Mouse (Mus musculus) kidney, embryonic 16.5 days (tissue): ENCODE results near the gene Dld. TPM values are rescaled to one million over a fixed set of nuclear protein-coding genes. Genes with fewer than 3 reads are reported as not detected.

Source experiments
- ATAC-seq: fragments of 200-750 bp; cut with Nextera tagmentation; 2 replicates; pipeline ENCODE4 v1.8.0; 2017; ENCODE audit warnings: moderate TSS enrichment; ENCODE audit not compliant: low FRiP score, low TSS enrichment
- H3K27ac ChIP-seq: fragments of 300-500 bp; sonication (generic); 2 replicates; pipeline ENCODE4 v1.5.1; 2014; ENCODE audit warnings: low read length
- H3K27me3 ChIP-seq: fragments of 300-500 bp; sonication (generic); 2 replicates; pipeline ENCODE4 v1.6.1; 2014; ENCODE audit warnings: low read length, control low read depth, mixed read lengths; ENCODE audit not compliant: insufficient read depth
- H3K36me3 ChIP-seq: fragments of 300-500 bp; sonication (generic); 2 replicates; pipeline ENCODE4 v1.6.1; 2014; ENCODE audit warnings: low read length, control low read depth, mixed read lengths; ENCODE audit not compliant: insufficient read depth
- H3K4me1 ChIP-seq: fragments of 300-500 bp; sonication (generic); 2 replicates; pipeline ENCODE4 v1.6.1; 2014; ENCODE audit warnings: low read length, control low read depth, mixed read lengths; ENCODE audit not compliant: insufficient read depth
- H3K4me2 ChIP-seq: fragments of 300-500 bp; sonication (generic); replicated peaks from 2 replicates; pipeline ENCODE4 v1.6.1; 2014; ENCODE audit warnings: low read depth, low read length
- H3K4me3 ChIP-seq: fragments of 300-500 bp; sonication (generic); 2 replicates; pipeline ENCODE4 v1.5.1; 2014; ENCODE audit warnings: mild to moderate bottlenecking, low read length
- H3K9ac ChIP-seq: fragments of 300-500 bp; sonication (generic); replicated peaks from 2 replicates; pipeline ENCODE4 v1.6.1; 2014; ENCODE audit warnings: low read length
- H3K9me3 ChIP-seq: fragments of 300-500 bp; sonication (generic); 2 replicates; pipeline ENCODE4 v1.6.1; 2016; ENCODE audit warnings: low read length, control low read depth
- WGBS: fragments of 180-500 bp; shearing (Covaris S2); extraction: QIAGEN DNeasy Blood & Tissue Kit; methylation state at CpG from one replicate; pipeline ENCODE4 v1.1.7; 2014; 5-methylcytosine and 5-hydroxymethylcytosine counted together
- polyA plus RNA-seq: library from polyadenylated mRNA; unstranded; fragments of >200 nt; fragmentation: Nextera tagmentation; extraction: Ambion mirVana; gene quantifications from 2 replicates; pipeline ENCODE4 v1.2.1, GENCODE M21; 2015

Dld gene
- polyA plus RNA-seq, 1 experiment from 2014 or later, result 147 TPM

DNA sequence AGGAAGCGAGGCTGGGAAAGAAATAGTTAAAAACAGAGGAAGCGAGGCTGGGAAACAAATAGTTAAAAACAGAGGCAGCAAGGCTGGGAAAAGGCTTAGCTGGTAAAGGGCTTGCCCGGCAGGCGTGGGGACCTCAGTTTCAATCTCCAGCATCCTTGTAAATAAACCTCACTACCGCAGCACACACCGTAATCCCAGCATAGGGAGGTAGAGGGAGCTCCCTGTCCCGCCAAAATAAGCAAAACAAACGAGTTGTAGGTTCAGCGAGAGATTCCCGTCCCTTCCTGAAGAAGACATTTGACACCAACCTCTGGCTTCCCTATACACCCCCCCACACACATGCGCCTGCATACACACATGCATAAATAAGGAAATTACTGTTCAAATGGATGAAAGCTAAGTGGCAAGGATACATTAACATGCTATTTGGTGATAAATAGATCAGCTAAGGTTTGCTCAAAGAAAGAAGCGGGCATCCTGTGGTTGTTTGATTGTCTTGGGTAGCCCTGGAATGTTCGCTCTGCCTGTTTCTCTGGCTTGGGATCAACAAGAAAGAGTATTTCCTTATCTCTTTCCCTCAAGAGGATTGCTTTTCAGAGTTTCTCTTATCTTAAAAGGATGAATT, 25.2 kb upstream of the Dld start:
- peaks cover 11% of the 10 kb centered on the region for H3K4me1 ChIP-seq
- no peaks in the 10 kb centered on the region for H3K9me3 ChIP-seq
- peak overlapping the region; percentile 57 for H3K4me2 ChIP-seq
- peak overlapping the region; percentile 24; the same call in 1 of the 2 replicates for H3K27ac ChIP-seq
- H3K9ac ChIP-seq, result peak overlapping the region; percentile 50
- peak; percentile 77 for ATAC-seq
- 8% methylated on average over 13 of the region's 13 CpGs for WGBS
- H3K4me3 ChIP-seq, result peak overlapping the region; percentile 33
- no peaks in the 10 kb centered on the region for H3K36me3 ChIP-seq
- H3K27me3 ChIP-seq, result no peaks in the 10 kb centered on the region

DNA sequence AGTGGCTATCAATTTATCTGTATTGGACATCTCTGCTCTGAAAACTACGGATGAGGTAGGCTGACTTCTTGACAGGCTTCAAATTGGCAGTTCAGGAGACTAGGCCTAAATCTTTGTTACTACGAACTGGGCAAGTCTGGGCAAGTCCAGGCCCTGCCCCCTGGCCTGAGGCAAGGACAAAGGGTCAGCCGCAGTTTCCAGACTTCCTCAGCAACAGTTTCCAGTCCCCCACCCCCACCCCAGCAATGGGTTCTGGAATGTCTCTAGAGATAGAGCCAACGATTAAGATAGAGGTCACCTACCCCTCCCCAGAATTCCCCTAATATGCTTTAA, 24.0 kb upstream of the Dld start:
- 0 out of 2 replicates have a peak, but pooled peaks have one; percentile 13 for ATAC-seq
- H3K4me2 ChIP-seq, result no peak overlapping the region
- no peak overlapping the region for H3K4me3 ChIP-seq
- H3K27me3 ChIP-seq, result no peaks in the 10 kb centered on the region
- no peak overlapping the region for H3K9ac ChIP-seq
- peaks cover 11% of the 10 kb centered on the region for H3K4me1 ChIP-seq
- no peak overlapping the region for H3K27ac ChIP-seq
- H3K9me3 ChIP-seq, result no peaks in the 10 kb centered on the region
- H3K36me3 ChIP-seq, result no peaks in the 10 kb centered on the region
- WGBS, result 77% methylated on average over 4 of the region's 4 CpGs

DNA sequence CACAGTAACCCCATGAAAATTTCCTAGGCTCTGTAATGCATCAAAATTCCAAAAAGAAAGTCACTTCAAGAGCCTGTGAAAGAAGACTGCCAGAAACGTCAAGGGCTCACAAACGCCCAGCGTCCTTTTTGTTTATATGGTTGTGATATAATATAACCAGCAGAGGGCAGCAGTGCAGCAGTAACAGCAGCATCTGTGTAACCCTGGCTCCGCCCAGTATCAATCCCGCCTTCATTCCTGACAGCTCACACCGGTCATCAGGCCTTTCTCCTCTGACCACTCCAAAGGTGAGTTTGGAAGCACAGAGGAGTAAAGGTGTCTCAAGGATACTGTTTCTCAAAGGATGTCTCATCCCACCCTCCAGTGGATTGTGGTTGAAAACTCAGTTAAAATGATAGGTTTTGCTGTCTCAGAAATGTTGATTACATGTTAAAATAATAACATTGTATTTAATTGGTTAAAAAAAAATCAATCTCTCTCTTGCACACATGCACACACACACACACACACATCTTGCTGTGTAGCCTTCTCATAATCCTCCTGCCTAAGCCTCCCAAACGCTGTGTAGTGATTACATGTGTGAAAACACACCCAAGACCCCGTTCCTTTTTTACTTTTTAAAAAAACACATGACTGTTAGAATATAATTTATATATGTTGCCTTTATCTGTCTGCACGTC, 23.5 kb upstream of the Dld start:
- no peaks in the 10 kb centered on the region for H3K9me3 ChIP-seq
- H3K4me3 ChIP-seq, result no peak overlapping the region
- peaks cover 11% of the 10 kb centered on the region for H3K4me1 ChIP-seq
- H3K9ac ChIP-seq, result no peak overlapping the region
- peak; percentile 81 for ATAC-seq
- no peak overlapping the region for H3K4me2 ChIP-seq
- no peaks in the 10 kb centered on the region for H3K36me3 ChIP-seq
- no peaks in the 10 kb centered on the region for H3K27me3 ChIP-seq
- no peak overlapping the region for H3K27ac ChIP-seq
- WGBS, result 37% methylated on average over 9 of the region's 9 CpGs

DNA sequence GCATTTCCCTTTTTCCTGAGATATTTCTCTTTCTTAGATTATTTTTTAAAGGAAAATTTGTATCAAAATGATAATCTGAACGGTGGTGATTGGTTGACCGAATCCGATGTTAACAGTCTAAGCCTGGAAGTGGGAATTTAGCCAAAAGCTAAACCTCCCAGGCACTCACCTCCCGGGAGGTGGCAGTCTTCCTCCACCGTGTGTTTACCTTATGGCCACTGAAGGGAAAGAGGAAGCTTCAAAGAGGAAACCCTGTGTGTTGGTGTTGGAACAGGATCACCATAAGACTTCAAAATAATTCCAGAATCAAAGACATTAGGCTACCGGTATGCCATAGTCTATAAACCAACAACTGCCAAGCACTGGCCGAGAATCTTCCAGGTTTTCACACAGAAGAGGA, 18.4 kb upstream of the Dld start:
- no peak overlapping the region for H3K9ac ChIP-seq
- no peak overlapping the region for H3K27ac ChIP-seq
- no peak overlapping the region for H3K4me3 ChIP-seq
- H3K36me3 ChIP-seq, result no peaks in the 10 kb centered on the region
- no peak for ATAC-seq
- 86% methylated on average over 7 of the region's 7 CpGs for WGBS
- H3K27me3 ChIP-seq, result no peaks in the 10 kb centered on the region
- H3K4me2 ChIP-seq, result no peak overlapping the region
- no peaks in the 10 kb centered on the region for H3K4me1 ChIP-seq
- no peaks in the 10 kb centered on the region for H3K9me3 ChIP-seq

DNA sequence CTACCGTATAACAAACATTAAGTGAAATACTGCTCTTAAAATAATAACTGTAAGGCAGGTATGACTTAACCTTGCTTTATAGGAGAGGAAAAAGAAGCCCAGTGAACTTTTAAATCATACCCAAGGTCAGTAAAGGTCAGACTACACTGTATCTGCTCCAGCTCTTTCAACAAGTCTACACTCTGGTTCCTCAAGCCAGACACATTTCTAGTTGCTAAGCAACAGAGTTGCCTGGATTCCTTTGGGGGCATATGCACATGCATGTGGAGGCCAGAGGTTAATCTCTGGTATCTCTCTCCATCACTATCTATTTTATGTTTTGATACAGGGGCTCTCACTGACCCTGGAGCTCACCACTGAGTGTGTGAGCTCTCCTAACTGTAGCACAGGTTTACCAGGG, 17.9 kb upstream of the Dld start:
- H3K4me3 ChIP-seq, result no peak overlapping the region
- 87% methylated on average over 1 of the region's 1 CpGs for WGBS
- H3K4me2 ChIP-seq, result no peak overlapping the region
- H3K9me3 ChIP-seq, result no peaks in the 10 kb centered on the region
- no peaks in the 10 kb centered on the region for H3K36me3 ChIP-seq
- no peaks in the 10 kb centered on the region for H3K27me3 ChIP-seq
- H3K4me1 ChIP-seq, result no peaks in the 10 kb centered on the region
- ATAC-seq, result no peak
- H3K9ac ChIP-seq, result no peak overlapping the region
- no peak overlapping the region for H3K27ac ChIP-seq

DNA sequence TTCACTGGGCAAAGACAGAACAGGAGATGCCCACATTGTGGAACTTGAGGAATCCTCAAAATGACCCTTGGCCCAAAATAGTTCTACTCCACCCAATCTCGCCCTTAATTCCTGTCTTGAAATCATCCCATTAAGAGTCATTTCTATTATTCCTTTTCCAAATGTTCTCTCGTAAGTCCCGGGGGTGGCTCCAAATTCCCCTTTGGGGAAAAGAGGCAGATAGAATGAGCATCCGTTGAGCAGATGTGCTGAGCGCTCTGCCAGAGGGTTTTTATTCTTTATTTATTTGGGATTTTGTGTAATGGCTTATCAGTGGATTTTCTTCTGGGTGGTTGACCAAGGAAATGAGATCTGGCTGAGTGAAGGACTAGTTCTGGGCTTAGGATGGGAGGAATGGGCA, 16.5 kb upstream of the Dld start:
- WGBS, result 89% methylated on average over 5 of the region's 5 CpGs
- Histone ChIP-seq H3K4me1 (no peaks in the 10 kb centered on the region), H3K4me3 (no peak overlapping the region), H3K9ac (no peak overlapping the region), H3K36me3 (no peaks in the 10 kb centered on the region), H3K4me2 (no peak overlapping the region), H3K27me3 (no peaks in the 10 kb centered on the region), H3K9me3 (no peaks in the 10 kb centered on the region), H3K27ac (no peak overlapping the region)
- no peak for ATAC-seq

DNA sequence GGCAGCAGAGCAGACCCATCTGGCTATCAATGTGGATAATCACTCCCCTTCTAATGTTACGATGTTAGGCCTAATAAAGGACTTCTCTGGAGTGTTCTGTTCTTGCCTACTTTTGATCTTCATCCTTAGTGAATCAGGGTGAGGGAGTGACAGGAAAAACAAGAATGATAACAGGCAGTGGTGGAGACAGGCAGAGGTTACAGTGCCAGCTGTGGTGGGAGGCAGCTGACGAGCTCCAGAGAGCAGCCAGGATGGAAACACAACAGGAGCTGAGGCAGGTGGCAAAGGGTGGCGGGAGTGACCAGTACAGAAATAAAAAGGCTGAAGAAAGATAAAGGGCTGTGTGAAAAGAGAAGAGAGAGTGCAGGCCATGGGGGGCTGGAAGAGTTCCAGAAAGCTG, 15.2 kb upstream of the Dld start:
- ATAC-seq, result peak; percentile 76
- no peak overlapping the region for H3K9ac ChIP-seq
- no peaks in the 10 kb centered on the region for H3K36me3 ChIP-seq
- no peaks in the 10 kb centered on the region for H3K9me3 ChIP-seq
- no peak overlapping the region for H3K27ac ChIP-seq
- no peaks in the 10 kb centered on the region for H3K27me3 ChIP-seq
- H3K4me2 ChIP-seq, result no peak overlapping the region
- H3K4me3 ChIP-seq, result no peak overlapping the region
- H3K4me1 ChIP-seq, result no peaks in the 10 kb centered on the region
- 36% methylated on average over 3 of the region's 3 CpGs for WGBS

DNA sequence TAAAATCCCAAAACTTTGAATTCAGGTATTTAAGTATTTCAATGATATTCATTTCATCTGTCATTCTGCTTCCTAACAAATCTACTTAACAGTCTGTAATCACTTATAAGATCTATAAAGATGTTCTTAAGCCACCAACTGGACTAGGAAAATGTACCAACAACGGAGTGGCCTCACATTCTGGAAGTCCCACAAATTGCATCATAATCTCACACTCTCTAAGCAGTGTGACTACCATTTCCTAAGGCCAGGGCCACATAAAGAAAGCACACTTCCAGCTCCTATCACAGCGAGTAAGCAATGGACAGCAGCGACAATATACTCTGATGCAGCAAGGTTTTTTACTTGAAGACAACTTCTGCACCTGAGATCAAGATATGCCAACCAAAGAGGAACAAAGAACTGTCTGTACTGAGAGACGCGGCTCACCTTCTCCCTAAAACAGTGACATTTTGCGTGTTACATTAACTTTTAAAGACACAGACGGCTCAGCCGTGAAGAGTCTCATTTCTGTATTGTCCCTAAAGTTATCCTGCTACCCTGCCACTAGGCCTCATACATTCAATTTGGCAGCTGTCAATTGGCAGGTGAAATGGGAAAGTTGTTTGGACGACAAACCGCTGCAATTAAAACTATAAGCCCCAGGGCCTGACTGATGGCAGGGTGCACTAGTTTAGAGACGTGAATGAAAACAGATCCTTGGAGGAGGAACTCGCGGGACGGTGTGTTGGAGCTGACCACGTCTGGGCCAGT, 886 bp downstream of the Dld start:
- Histone ChIP-seq H3K4me3 (peak overlapping the region; percentile 97), H3K9ac (peak overlapping the region; percentile 91), H3K4me2 (peak overlapping the region; percentile 90), H3K4me1 (peaks cover 10% of the 10 kb centered on the region), H3K9me3 (0 out of 2 replicates have a peak, but pooled peaks cover 3% of the 10 kb centered on the region), H3K27me3 (no peaks in the 10 kb centered on the region), H3K36me3 (peaks cover 13% of the 10 kb centered on the region), H3K27ac (peak overlapping the region; percentile 74; the same call in 1 of the 2 replicates)
- WGBS, result 22% methylated on average over 15 of the region's 15 CpGs
- no peak for ATAC-seq

DNA sequence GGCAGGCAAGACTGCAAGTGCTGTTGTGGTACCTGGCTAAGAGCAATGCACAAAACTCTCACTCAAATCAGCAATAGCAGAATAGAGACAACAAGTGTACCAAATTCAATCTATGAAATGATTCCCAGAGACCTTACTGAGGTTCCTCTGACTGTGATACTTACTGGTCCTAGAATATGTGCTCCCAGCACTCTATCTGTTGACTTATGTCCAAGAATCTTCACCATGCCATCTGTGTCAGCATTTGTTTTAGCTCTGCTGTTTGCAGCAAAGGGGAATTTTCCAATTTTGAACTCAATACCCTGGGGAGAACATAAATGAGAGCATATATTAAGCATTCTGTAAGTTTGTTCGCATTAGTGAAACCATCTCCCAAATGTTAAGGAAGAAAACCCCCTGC, 18.0 kb downstream of the Dld start:
- no peaks in the 10 kb centered on the region for H3K27me3 ChIP-seq
- H3K4me3 ChIP-seq, result no peak overlapping the region
- no peak overlapping the region for H3K27ac ChIP-seq
- H3K36me3 ChIP-seq, result peaks cover 60% of the 10 kb centered on the region
- ATAC-seq, result no peak
- H3K4me2 ChIP-seq, result no peak overlapping the region
- 94% methylated on average over 1 of the region's 1 CpGs for WGBS
- H3K9me3 ChIP-seq, result no peaks in the 10 kb centered on the region
- H3K9ac ChIP-seq, result no peak overlapping the region
- H3K4me1 ChIP-seq, result no peaks in the 10 kb centered on the region

DNA sequence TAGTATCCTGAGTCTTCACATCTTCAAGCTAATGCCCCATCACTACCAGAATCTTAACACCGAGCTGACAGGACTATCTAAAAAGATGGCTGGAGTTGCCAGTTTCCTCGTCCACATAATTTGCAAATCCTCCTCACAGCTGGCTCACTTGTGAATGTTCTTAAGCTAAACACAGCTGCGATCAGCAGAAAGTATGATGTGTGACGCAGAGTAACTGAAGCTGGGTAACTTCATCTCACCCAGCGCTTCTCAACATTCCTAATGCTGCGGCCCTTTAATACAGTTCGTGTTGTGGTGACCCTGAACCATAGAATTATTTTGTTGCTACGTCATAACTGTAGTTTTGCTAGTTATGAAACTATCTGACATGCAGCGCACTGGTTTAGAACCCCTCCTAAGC, 24.1 kb downstream of the Dld start:
- Histone ChIP-seq H3K4me2 (no peak overlapping the region), H3K27me3 (no peaks in the 10 kb centered on the region), H3K4me3 (no peak overlapping the region), H3K36me3 (peaks cover 69% of the 10 kb centered on the region), H3K9ac (no peak overlapping the region), H3K27ac (no peak overlapping the region), H3K9me3 (no peaks in the 10 kb centered on the region), H3K4me1 (no peaks in the 10 kb centered on the region)
- 86% methylated on average over 9 of the region's 9 CpGs for WGBS
- no peak for ATAC-seq
